Mouse (Mus musculus) intestine, postnatal 0 days (tissue): ENCODE measurements around the gene Rere. TPM values are rescaled to one million over a fixed set of nuclear protein-coding genes. Genes with fewer than 3 reads are reported as not detected.
"Not testable (repeated sequence)": the region's sequence is repeated elsewhere in the genome, so short reads cannot be mapped to it uniquely, and the experiment has no call there.

Experiments
- ATAC-seq: fragments of 200-750 bp; cut with Nextera tagmentation; 2 replicates; pipeline ENCODE4 v1.8.0; 2017; ENCODE audit warnings: mild to moderate bottlenecking, moderate TSS enrichment, moderate library complexity
- H3K27ac ChIP-seq: fragments of 300-500 bp; sonication (generic); 2 replicates; pipeline ENCODE4 v1.5.1; 2014; ENCODE audit warnings: mild to moderate bottlenecking, low read depth, low read length, moderate library complexity
- H3K27me3 ChIP-seq: fragments of 300-500 bp; sonication (generic); replicated peaks from 2 replicates; pipeline ENCODE4 v1.6.1; 2014; ENCODE audit warnings: low read length, mixed read lengths; ENCODE audit not compliant: control insufficient read depth, insufficient read depth
- H3K36me3 ChIP-seq: fragments of 300-500 bp; sonication (generic); 2 replicates; pipeline ENCODE4 v1.6.1; 2014; ENCODE audit warnings: mild to moderate bottlenecking, moderate library complexity; ENCODE audit not compliant: control insufficient read depth, insufficient read depth
- H3K4me1 ChIP-seq: fragments of 300-500 bp; sonication (generic); replicated peaks from 2 replicates; pipeline ENCODE4 v1.6.1; 2014; ENCODE audit warnings: antibody characterized with exemption, low read length, mixed read lengths; ENCODE audit not compliant: control insufficient read depth, insufficient read depth
- H3K4me2 ChIP-seq: fragments of 300-500 bp; sonication (generic); replicated peaks from 2 replicates; pipeline ENCODE4 v1.6.1; 2014; ENCODE audit warnings: low read depth, mild to moderate bottlenecking, moderate library complexity
- H3K4me3 ChIP-seq: fragments of 300-500 bp; sonication (generic); 2 replicates; pipeline ENCODE4 v1.5.1; 2014; ENCODE audit warnings: low read depth, low read length
- H3K9ac ChIP-seq: fragments of 300-500 bp; sonication (generic); 2 replicates; pipeline ENCODE4 v1.6.1; 2014; ENCODE audit warnings: mild to moderate bottlenecking, low read depth, low read length
- H3K9me3 ChIP-seq: fragments of 300-500 bp; sonication (generic); 2 replicates; pipeline ENCODE4 v1.6.1; 2016; ENCODE audit warnings: mixed run types; ENCODE audit not compliant: control insufficient read depth
- CTCF ChIP-seq: sonication (generic); IDR thresholded peaks from 2 replicates; pipeline ENCODE4 v1.5.1; 2016; ENCODE audit warnings: low read depth, mild to moderate bottlenecking, control low read depth, antibody characterized with exemption, moderate library complexity
- WGBS: fragments of 180-500 bp; shearing (Covaris S2); extraction: QIAGEN DNeasy Blood & Tissue Kit; methylation state at CpG from one replicate; pipeline ENCODE4 v1.1.7; 2014; 5-methylcytosine and 5-hydroxymethylcytosine counted together
- polyA plus RNA-seq: library from polyadenylated mRNA; unstranded; fragments of >200 nt; fragmentation: Nextera tagmentation; extraction: Ambion mirVana; gene quantifications from 2 replicates; pipeline ENCODE4 v1.2.1, GENCODE M21; 2015

The Rere gene
- polyA plus RNA-seq, 1 experiment from 2014 or later, result 22.4 TPM

GRCm38 (mm10) chr4:150594298-150594829 is 312.9 kb downstream of the Rere start:
- Histone ChIP-seq H3K27me3 (no peaks in the 10 kb centered on the region), H3K27ac (peak overlapping the region; percentile 46; the same call in 1 of the 2 replicates), H3K36me3 (no peaks in the 10 kb centered on the region), H3K4me2 (no peak overlapping the region), H3K4me3 (no peak overlapping the region), H3K9ac (no peak overlapping the region), H3K4me1 (peaks cover 12% of the 10 kb centered on the region; the same call in 1 of the 2 replicates), H3K9me3 (no peaks in the 10 kb centered on the region)
- TF ChIP-seq CTCF, result no peak
- 84% methylated on average over 4 of the region's 4 CpGs for WGBS
- no peak for ATAC-seq

- ATAC-seq, result no peak
- no peak overlapping the region for H3K4me3 ChIP-seq
- WGBS, result 60% methylated on average over 3 of the region's 3 CpGs
- no peaks in the 10 kb centered on the region for H3K9me3 ChIP-seq
- TF ChIP-seq CTCF, result no peak
- H3K4me2 ChIP-seq, result no peak overlapping the region
- no peaks in the 10 kb centered on the region for H3K27me3 ChIP-seq
- H3K27ac ChIP-seq, result no peak overlapping the region
- H3K36me3 ChIP-seq, result no peaks in the 10 kb centered on the region; the same call in 1 of the 2 replicates
- no peak overlapping the region for H3K9ac ChIP-seq
- H3K4me1 ChIP-seq, result peaks cover 7% of the 10 kb centered on the region; the same call in 1 of the 2 replicates
Measured at GRCm38 (mm10) chr4:150595071-150595470, 313.6 kb downstream of the Rere start.

DNA sequence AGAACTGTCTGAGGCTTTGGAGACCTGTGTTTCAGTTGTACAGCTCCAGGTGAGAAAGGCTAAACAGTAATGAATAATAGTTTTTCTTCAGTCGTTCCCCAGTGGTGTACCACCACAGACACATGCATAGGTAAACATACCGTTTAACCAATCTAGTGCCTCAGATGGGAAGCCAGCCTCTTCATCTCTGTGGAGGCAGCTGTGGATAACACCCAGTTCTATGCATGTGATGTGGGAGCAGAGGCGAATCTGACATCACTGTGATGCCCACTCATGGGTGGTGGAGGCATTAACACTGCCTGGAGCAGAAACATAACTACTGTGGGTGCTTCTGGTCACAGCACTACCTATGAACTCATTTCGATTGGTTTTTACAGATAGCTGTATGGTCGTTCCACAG is 314.5 kb downstream of the Rere start:
- peaks cover 3% of the 10 kb centered on the region; the same call in 1 of the 2 replicates for H3K4me1 ChIP-seq
- H3K36me3 ChIP-seq, result no peaks in the 10 kb centered on the region; the same call in 1 of the 2 replicates
- no peak overlapping the region for H3K27ac ChIP-seq
- ATAC-seq, result no peak
- no peaks in the 10 kb centered on the region for H3K27me3 ChIP-seq
- no peak for TF ChIP-seq CTCF
- H3K9ac ChIP-seq, result no peak overlapping the region
- H3K9me3 ChIP-seq, result no peaks in the 10 kb centered on the region
- no peak overlapping the region for H3K4me3 ChIP-seq
- 65% methylated on average over 5 of the region's 5 CpGs for WGBS
- H3K4me2 ChIP-seq, result no peak overlapping the region

DNA sequence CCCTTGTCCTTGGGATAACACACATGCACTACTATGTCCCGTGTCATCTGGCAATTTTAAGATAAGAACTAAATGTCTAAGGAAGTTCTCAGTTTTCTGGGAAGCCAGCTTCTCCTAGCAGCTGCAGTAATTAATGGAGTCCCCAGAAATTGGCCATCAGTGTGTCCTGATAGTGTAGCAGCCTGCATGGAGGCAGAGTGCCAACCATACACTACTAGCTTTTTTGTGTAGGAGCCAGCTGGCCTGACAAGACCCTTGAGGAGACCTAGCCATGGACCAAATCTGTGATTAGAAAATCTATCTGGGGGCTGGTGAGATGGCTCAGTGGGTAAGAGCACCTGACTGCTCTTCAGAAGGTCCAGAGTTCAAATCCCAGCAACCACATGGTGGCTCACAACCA is 317.2 kb downstream of the Rere start:
- H3K9me3 ChIP-seq, result no peaks in the 10 kb centered on the region
- no peaks in the 10 kb centered on the region for H3K4me1 ChIP-seq
- no peak overlapping the region for H3K27ac ChIP-seq
- H3K9ac ChIP-seq, result no peak overlapping the region
- no peaks in the 10 kb centered on the region for H3K27me3 ChIP-seq
- no peak; the same call in 1 of the 2 replicates for TF ChIP-seq CTCF
- ATAC-seq, result no peak
- no peaks in the 10 kb centered on the region; the same call in 1 of the 2 replicates for H3K36me3 ChIP-seq
- WGBS, result 15% methylated on average over 1 of the region's 1 CpGs
- H3K4me2 ChIP-seq, result no peak overlapping the region
- no peak overlapping the region for H3K4me3 ChIP-seq

GRCm38 (mm10) chr4:150599119-150599992 is 317.9 kb downstream of the Rere start:
- no peak for TF ChIP-seq CTCF
- Histone ChIP-seq H3K9me3 (no peaks in the 10 kb centered on the region), H3K4me3 (no peak overlapping the region), H3K4me2 (no peak overlapping the region), H3K4me1 (no peaks in the 10 kb centered on the region), H3K36me3 (no peaks in the 10 kb centered on the region; the same call in 1 of the 2 replicates), H3K27ac (peak overlapping the region; percentile 9; the same call in 1 of the 2 replicates), H3K27me3 (no peaks in the 10 kb centered on the region), H3K9ac (no peak overlapping the region)
- 45% methylated on average over 3 of the region's 3 CpGs for WGBS
- ATAC-seq, result no peak

- not testable (repeated sequence) for H3K4me1 ChIP-seq, H3K27me3 ChIP-seq, H3K4me3 ChIP-seq, H3K4me2 ChIP-seq, ATAC-seq, H3K27ac ChIP-seq, H3K9ac ChIP-seq, H3K9me3 ChIP-seq, H3K36me3 ChIP-seq
- WGBS, result 97% methylated on average over 2 of the region's 2 CpGs
Measured at GRCm38 (mm10) chr4:150600503-150600902, 319.1 kb downstream of the Rere start.
